Mouse (Mus musculus): Measurements from ENCODE around the gene Pvrig.

GRCm38 (mm10) chr5:138343216-138343615, 1.5 kb downstream of the Pvrig start:
- TF ChIP-seq GATA1 (IDR thresholded peaks at IDR 0.05; ENCODE audit: borderline replicate concordance, low read length), result no peak
- no peak for TF ChIP-seq FLI1 (IDR thresholded peaks at IDR 0.05; ENCODE audit: low read length)
